Mouse (Mus musculus) spleen, postnatal 4 days (tissue): ENCODE results near the gene Phactr4.
A peak's percentile ranks its signal among the peaks of the same experiment; 100 is the strongest.

ENCODE experiments used
- DNase-seq, 2 experiments: peaks; one replicate each; pipeline ENCODE4 v3.0.0; 2022; ENCODE audit warnings: low spot score in 2 of 2

The Phactr4 gene

DNA sequence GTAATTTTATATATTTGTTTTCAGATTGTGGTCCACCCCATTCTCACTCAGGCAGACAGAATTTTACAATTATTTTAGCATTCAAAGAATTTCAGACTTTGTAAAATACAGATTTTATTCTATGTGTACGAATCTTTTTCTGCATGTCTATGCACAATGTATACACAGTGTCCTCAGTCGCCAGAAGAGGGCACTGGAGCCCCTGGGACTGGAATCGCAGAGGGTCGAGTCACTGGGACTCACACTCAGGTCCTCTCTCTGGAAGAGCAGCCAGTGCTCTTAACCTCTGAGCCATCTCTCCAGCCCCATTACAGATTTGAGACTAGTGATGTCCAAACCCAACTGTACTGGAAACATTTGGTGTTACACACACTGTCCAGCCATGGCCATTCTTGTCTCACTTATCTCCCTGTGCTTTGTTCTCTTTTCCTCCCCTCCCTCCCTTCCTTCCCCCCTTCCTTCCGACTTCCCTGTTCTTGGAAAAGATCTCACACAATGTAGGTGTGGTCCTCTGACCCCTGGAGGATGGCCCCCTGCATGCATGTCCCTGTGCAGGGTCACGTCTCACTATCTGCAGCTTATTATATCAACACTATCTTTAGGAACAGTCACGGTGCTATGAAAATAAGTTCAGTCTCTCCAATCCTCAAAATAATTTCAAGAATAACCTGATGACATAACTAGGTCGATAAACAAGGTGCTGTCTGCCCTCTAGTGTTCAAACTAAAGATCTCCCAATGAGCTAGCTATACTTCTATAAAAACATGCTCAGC lies 10.8 kb downstream of the Phactr4 start:
- DNase-seq: peak; percentile 52 to 68

DNA sequence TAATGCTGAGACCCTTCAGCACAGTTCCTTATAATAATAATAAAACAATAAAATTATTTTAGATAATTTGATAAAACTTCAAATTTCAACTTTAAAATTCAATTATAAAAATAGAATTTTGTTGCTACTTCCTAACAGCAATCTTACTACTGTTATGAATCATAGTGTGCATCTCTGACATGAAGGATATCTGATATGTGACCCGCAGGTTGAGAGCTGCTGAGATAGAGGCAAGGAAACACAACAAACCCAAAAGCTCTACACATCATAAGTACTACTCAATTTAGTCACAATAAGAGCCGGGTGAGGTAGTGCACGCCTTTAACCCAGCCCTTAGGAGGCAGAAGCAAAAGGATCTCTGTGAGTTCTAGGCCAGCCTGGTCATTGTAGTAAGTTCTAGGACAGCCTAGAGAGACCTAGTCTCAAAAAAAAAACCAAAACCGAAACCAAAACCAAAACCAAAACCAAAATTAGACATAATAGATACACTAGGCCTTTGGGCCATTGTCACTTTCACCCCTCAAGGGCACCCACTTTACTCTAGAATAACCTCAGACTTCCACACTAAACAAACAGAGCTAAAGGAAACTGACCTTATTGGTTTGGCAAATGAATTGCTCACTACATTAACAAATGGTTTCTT lies 12.6 kb downstream of the Phactr4 start:
- DNase-seq: no peak

- DNase-seq: no peak
Observed at GRCm38 (mm10) chr4:132406393-132407189, 15.7 kb downstream of the Phactr4 start.

DNA sequence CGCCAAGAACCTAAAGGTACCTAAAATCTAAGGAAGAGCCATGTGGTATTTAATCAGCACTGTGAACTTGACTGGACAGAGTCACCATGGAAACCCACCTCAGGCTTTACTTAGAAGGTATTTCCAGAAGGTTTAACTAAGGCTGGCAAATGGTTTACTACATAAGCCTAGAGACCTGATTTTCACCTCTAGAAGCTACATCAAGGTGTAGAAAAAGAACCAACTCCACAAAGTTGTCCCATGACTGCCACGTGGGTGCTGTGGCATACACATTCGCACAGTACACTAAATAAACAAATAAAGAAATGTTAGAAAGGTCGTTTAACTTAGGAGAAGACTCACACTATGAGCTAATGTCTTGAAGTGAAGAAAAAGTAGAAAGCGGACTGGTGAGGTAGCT lies 17.7 kb downstream of the Phactr4 start:
- no peak for DNase-seq

GRCm38 (mm10) chr4:132403063-132403660 lies 19.1 kb downstream of the Phactr4 start:
- DNase-seq: no peak

- DNase-seq: no peak
Observed at GRCm38 (mm10) chr4:132401016-132401415, 21.3 kb downstream of the Phactr4 start.

DNA sequence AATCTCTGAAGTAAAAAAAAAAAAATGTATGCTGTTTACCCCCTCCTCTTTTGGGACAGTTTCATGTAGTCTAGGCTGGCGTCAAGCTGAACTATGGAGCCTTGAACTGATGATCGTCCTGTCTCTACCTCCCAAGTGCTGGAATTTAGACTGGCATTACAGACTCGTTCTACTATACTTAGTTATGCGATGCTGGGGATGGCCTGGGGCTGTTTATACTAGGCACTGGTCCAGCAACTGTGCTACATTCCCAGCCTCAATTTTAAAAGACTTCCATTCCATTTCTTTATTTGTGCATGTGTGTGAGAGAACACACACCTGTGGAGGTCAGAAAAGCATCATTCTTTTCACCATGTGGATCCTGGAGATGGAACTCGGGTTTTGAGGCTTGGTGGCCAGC lies 23.4 kb downstream of the Phactr4 start:
- no peak for DNase-seq

DNA sequence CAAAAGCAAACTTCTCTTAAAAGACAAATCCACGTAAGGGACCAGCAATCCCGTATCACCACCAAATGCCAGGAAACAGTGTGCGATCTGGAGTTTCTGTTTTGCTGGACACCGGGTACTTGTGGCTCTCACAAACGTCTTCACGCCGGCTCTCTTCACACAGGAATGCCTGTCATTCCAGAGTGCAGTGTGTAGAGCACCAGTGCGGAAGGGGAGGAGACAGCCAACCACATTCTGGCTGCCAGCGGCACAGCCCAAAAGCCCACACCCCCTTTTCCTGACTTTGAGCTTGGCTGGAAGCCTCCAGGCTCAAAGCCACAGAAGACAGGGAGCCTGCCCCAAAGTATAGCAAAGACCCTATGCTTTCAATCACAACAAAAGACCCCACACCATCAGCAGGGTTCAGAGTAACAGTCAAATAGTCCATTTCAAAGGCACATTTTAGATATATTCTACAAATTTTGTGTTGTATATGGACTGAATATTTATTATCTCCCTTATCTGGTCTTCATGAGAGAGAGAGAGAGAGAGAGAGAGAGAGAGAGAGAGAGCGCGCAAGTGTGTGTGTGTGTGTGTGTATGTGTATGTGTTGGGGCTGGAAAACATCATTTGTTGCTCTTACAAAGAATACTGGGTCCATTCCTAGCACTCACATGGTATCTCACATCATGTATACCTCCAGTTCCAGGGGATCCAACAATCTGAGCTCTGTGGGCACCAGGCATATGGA lies 24.1 kb downstream of the Phactr4 start:
- DNase-seq: peak; percentile 44 to 69

DNA sequence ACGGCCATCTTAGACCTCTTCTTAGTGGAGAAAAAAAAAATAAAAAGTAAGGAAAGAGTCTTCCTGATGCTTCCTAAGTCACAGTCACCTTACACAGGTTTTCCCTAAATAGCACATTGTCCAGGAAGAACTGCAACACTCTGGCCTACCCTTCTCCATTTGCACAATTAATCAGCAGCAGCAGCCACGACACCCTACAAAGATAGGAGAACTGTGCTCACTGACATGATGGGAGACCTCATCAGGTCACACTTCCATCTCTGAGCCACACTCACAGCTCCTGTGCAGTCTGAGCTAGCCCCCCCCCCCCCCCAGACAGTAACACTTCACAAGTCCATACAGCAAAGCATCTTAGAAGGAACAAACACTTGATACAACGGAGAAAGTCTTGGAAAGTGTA lies 25.2 kb downstream of the Phactr4 start:
- no peak for DNase-seq

DNA sequence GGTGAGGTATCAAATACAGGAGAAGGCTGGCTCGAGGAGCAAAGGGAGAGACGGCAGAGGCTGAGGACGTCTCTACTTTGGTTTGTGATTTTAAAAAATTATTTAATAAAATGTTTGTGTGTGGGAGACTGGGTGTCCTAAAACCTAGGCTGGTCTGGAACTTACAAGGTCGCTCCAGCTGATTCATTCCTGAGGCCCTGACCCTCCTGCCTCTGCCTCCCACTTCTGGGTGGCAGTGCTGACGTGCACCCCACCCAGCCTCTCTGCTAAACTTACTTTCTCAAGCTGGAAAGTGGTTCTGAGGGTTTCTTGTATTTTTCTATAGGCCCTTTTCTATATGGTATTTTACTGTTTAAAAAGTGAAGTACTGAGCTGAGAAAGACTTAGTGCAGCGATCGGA lies 26.0 kb downstream of the Phactr4 start:
- no peak for DNase-seq

DNA sequence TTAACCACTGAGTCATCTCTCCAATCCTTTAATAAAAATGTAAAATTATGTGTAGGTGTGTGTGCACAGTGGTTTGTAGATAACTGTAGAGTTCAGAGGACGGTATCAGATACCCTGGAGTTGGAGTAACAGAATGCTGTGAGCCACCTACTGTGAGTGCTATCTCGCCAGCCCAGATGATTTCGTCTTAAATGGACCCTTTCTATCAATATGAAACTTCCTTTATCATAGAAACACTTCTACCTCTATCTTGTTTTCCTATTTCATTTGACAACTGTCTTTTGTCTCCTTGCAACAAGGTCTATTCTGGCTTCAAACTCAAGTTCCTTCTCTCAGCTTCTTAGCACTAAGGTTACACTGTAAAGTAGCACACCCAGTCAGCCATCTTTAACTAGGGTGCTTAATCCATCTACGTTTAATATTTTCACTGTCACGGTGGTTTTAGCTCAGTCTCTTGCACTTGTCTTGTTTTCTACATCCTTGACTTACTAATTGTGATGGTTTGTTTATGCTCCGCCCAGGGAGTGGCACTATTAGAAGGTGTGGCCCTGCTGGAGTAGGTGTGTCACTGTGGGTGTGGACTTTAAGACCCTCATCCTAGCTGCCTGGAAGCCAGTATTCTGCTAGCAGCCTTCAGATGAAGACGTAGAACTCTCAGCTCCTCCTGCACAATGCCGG lies 31.1 kb downstream of the Phactr4 start:
- DNase-seq: no peak

DNA sequence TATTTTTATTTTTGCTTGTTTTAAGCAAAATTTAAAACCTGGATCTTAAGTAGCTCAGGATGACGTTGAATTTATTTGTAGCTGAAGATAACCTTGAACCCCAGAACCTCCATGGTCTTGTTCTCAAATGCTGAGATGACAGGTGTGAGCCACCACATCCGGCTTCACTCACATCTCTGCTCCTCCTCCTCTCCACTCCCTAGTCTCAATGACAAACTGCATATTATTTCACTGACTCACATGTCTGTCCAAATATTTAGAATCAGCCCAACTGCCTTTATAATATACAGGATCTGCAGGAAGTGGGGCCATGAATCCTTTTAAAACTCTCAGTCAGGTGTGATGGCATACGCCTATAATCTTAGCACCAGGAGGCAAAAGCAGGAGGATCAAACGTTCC lies 33.0 kb downstream of the Phactr4 start:
- no peak for DNase-seq

- DNase-seq: no peak
Observed at GRCm38 (mm10) chr4:132387617-132388016, 34.7 kb downstream of the Phactr4 start.

DNA sequence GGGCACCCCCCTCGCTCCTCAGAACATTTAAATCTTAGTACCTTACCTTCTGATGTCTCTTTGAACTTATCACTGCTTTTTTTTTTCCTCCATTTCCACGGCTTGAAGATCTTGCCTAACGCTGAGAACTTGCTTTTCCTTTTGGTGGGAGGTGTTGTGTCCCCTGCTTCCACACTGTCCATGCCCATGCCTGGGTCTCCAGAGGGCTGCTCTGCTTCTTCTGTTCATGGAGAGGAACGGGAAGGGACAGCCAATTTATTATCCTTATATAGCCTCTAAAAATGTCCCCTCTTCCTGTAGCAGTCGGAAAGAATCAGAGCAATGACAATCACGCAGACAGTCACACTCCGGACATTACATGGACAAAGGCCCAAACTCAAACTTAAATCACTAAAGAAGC lies 35.4 kb downstream of the Phactr4 start:
- DNase-seq: no peak

- no peak for DNase-seq
Observed at GRCm38 (mm10) chr4:132385771-132386410, 36.4 kb downstream of the Phactr4 start.

- DNase-seq: no peak
Observed at GRCm38 (mm10) chr4:132383455-132383854, 38.8 kb downstream of the Phactr4 start.

GRCm38 (mm10) chr4:132382296-132382695 lies 40.0 kb downstream of the Phactr4 start:
- DNase-seq: no peak

DNA sequence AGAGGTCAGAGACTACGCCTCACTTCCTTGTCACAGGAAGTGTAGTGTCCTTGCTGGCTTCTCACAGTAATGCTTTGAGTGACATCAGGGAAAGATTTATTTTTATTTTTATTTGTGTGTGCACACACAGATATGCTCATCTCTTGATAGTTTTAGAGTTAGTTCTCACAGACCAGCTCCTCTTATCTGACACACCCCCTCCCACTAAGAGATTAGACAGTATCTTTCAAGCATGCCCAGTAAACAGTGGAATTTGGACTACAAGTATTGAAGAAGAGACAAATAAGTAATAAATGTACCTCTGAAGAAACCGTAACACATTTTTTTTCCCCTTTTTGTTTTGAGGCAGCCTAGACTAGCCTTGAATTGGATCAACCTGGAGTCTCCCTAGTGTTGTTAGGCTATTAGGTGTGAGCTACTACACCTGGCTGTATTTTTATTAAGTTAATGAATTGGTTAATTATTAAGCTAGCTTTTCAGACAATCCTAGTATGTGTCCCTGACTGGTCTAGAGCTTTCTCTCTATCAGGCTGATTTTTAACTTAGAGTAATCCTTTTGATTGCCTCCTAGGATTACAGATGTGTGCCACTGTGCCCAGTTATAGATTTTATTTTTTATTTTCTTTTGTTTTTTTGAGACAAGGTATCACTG lies 41.2 kb downstream of the Phactr4 start:
- no peak for DNase-seq

DNA sequence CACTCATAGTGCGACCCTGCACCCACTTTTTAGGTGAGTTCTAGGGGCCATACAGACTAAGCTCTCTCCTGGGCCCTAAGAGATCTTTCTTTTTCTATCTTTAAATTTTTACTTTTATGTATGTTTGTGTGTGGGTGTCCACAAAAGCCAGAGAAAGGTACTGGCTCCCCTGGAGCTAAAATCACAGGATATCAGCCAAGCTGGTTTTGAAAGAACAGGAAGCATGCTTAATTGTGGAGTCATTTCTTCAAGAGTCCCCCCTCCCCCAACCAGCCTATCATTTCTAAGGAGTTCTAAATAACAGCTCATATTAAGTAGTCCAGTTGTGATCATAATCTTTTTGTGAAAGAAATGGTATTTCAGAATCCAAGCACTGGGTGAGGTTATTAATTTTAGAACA lies 48.5 kb downstream of the Phactr4 start:
- DNase-seq: no peak
